In genomic region chr8:94152513-94153300, GRCm38 (mm10) we compare ENCODE assay signal across 8 mouse cellular contexts. TPM values are rescaled to one million over a fixed set of nuclear protein-coding genes. Genes with fewer than 3 reads are reported as not detected.
DNase-seq lines count a peak whose midpoint lies in the region; ATAC-seq and TF ChIP-seq lines count a peak whose summit lies in the region.

TSS of gene Mt3 (plus strand) at chr8:94152607.

- peak; percentile 54 for DNase-seq in adrenal gland, adult 2 months
- DNase-seq in cerebellum, adult 9-10 months: peak; percentile 87
- DNase-seq in hindbrain, embryonic 10.5 days (ENCODE audit: low spot score): peak; percentile 73
- peak; percentile 72 for DNase-seq in left cerebral cortex, adult 11 months (ENCODE audit: low spot score)
- peak; percentile 66 for DNase-seq in mesoderm, embryonic 11.5 days (ENCODE audit: low read depth, low spot score)

- no peaks in the 10 kb centered on the region for H3K36me3 ChIP-seq in hindbrain, embryonic 10.5 days
- no peaks in the 10 kb centered on the region for H3K36me3 ChIP-seq in small intestine, adult 2 months (ENCODE audit: control insufficient read depth, insufficient read depth, low read length)

- peaks cover 30% of the 10 kb centered on the region for H3K4me1 ChIP-seq in hindbrain, embryonic 10.5 days (replicated peaks)
- H3K4me1 ChIP-seq in small intestine, adult 2 months (ENCODE audit: control insufficient read depth, insufficient read depth, insufficient read length, low read length): peaks cover 4% of the 10 kb centered on the region; the same call in 1 of the 2 replicates

- H3K27ac ChIP-seq in hindbrain, embryonic 10.5 days: peak within 1 kb of the TSS; percentile 71
- no peak within 1 kb of the TSS for H3K27ac ChIP-seq in small intestine, adult 2 months (ENCODE audit: insufficient read depth, low read depth, low read length)

- H3K4me3 ChIP-seq in hindbrain, embryonic 10.5 days: peak within 1 kb of the TSS; percentile 57
- peak within 1 kb of the TSS; percentile 42 for H3K4me3 ChIP-seq in small intestine, adult 2 months (ENCODE audit: low read depth, low read length)

- peaks cover 43% of the 10 kb centered on the region for H3K27me3 ChIP-seq in hindbrain, embryonic 10.5 days (ENCODE audit: insufficient read depth, poor library complexity, severe bottlenecking)
- 0 out of 2 replicates have a peak, but pooled peaks cover 6% of the 10 kb centered on the region for H3K27me3 ChIP-seq in small intestine, adult 2 months (ENCODE audit: control insufficient read depth, insufficient read depth, low read length)

- TF ChIP-seq CTCF in small intestine, adult 2 months (IDR thresholded peaks at IDR 0.05; ENCODE audit: extremely low read depth, insufficient read length, insufficient replicate concordance, low read depth, low read length): peak; percentile 23; the same call in 1 of the 2 replicates

- WGBS in hindbrain, embryonic 10.5 days: 2% methylated on average over 29 of the region's 29 CpGs
- 4% methylated on average over 29 of the region's 29 CpGs for WGBS in small intestine, adult 2 months

- TF ChIP-seq POLR2A in small intestine, adult 2 months (IDR thresholded peaks at IDR 0.05; ENCODE audit: low read depth, low read length): no peak

- ATAC-seq in frontal cortex, adult (ENCODE audit: low TSS enrichment): peak; percentile 81
- ATAC-seq in monocyte, adult 5-6 weeks (replicated peaks; ENCODE audit: insufficient number of reproducible peaks, low FRiP score, low TSS enrichment, poor library complexity, severe bottlenecking): no peak

- no peaks in the 10 kb centered on the region for H3K9me3 ChIP-seq in hindbrain, embryonic 10.5 days

RNA-seq across cellular contexts. Expression of gene Mt3, which starts in this region (rescaled TPM):
- total RNA-seq in adrenal gland, adult 2 months (2021): 1 to 10 TPM; 4.1 to 4.7 TPM
- polyA plus RNA-seq in adrenal gland, adult 2 months (2012; rRNA removed): 1.0 and 1.9 TPM in 2 replicates
- polyA plus RNA-seq in hindbrain, embryonic 10.5 days (2016; fragmentation: Nextera tagmentation; extraction: Ambion mirVana): 8.4 and 13.2 TPM in 2 replicates
- polyA plus RNA-seq in small intestine, adult 2 months (2012; rRNA removed): 0.90 and 2.8 TPM in 2 replicates
- not detected in 3 replicates for total RNA-seq in monocyte, adult 5-6 weeks (2017)
